Mouse (Mus musculus) ES-Bruce4 (cell line): ENCODE measurements at regions not wholly inside any gene's neighbourhood (a gene's known extent, or its start where the extent isn't known, plus 50 kb on each side); places are given as distances from the start of the nearest gene placed in this dataset.

Source experiments
- H3K27ac ChIP-seq: 2 replicates; pipeline ENCODE4 v1.5.1; 2012; ENCODE audit warnings: low read length, inconsistent platforms; ENCODE audit not compliant: insufficient read depth
- H3K27me3 ChIP-seq: 2 replicates; pipeline ENCODE4 v1.6.1; 2012; ENCODE audit warnings: mild to moderate bottlenecking, low read length, inconsistent platforms; ENCODE audit not compliant: control insufficient read depth, poor library complexity, insufficient read depth, severe bottlenecking
- H3K36me3 ChIP-seq: 2 replicates; pipeline ENCODE4 v1.6.1; 2012; ENCODE audit warnings: inconsistent platforms, mild to moderate bottlenecking, low read length, moderate library complexity; ENCODE audit not compliant: control insufficient read depth, poor library complexity, insufficient read depth, severe bottlenecking
- H3K4me1 ChIP-seq: one replicate; pipeline ENCODE4 v1.8.1; 2011; ENCODE audit warnings: low read length; ENCODE audit not compliant: control insufficient read depth, insufficient read depth
- H3K4me3 ChIP-seq: 2 replicates; pipeline ENCODE4 v1.5.1; 2011; ENCODE audit warnings: low read depth, mild to moderate bottlenecking, low read length
- H3K9ac ChIP-seq: 2 replicates; pipeline ENCODE4 v1.6.1; 2012; ENCODE audit warnings: low read depth, mild to moderate bottlenecking, inconsistent platforms; ENCODE audit not compliant: poor library complexity, severe bottlenecking
- H3K9me3 ChIP-seq: replicated peaks from 2 replicates; pipeline ENCODE4 v1.6.1; 2012; ENCODE audit warnings: mild to moderate bottlenecking, low read length, inconsistent platforms; ENCODE audit not compliant: control insufficient read depth, poor library complexity, insufficient read depth, severe bottlenecking
- CTCF ChIP-seq: IDR thresholded peaks from one replicate; pipeline ENCODE4 v1.8.1; 2011; ENCODE audit warnings: low read depth, low read length
- EP300 ChIP-seq: IDR thresholded peaks from 2 replicates; pipeline ENCODE4 v1.6.1; 2011; ENCODE audit warnings: low read depth, low read length; ENCODE audit not compliant: insufficient read depth
- POLR2A ChIP-seq: IDR thresholded peaks from one replicate; pipeline ENCODE4 v1.8.1; 2011; ENCODE audit warnings: low read length; ENCODE audit not compliant: insufficient read depth

- Histone ChIP-seq H3K4me1 (no peaks in the 10 kb centered on the region), H3K27ac (no peak overlapping the region)
These were observed 252.5 kb upstream of the Mad2l1 start for GRCm38 (mm10) chr6:66282566-66283115.

DNA sequence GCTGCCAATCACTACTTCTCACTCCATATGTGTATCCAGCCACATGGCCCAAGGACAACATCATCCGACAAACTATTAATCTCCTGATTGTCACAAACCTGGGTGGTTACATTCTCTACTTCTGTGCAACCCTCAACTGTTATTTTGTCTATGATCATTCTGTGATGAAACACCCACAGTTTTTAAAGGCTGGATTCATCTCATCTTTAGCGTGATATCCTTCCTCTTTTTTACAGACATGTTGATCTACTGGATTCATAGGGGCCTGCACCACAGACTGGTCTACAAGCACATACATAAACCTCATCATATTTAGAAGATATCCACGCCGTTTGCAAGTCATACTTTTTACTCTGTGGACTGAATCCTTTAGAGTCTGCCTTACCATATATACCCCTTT is 251.7 kb upstream of the Mad2l1 start:
- Histone ChIP-seq H3K4me1 (no peaks in the 10 kb centered on the region), H3K4me3 (no peak overlapping the region), H3K36me3 (no peaks in the 10 kb centered on the region), H3K9ac (no peak overlapping the region), H3K27me3 (no peaks in the 10 kb centered on the region), H3K27ac (no peak overlapping the region), H3K9me3 (no peaks in the 10 kb centered on the region)
- no peak for TF ChIP-seq CTCF
- no peak for TF ChIP-seq POLR2A
- TF ChIP-seq EP300: no peak

More at GRCm38 (mm10) chr6:66282566-66283115, 252.5 kb upstream of the Mad2l1 start:
- Histone ChIP-seq H3K4me3 (no peak overlapping the region), H3K27me3 (no peaks in the 10 kb centered on the region), H3K9ac (no peak overlapping the region), H3K36me3 (no peaks in the 10 kb centered on the region), H3K9me3 (no peaks in the 10 kb centered on the region)
- TF ChIP-seq EP300: no peak
- TF ChIP-seq POLR2A: no peak
- TF ChIP-seq CTCF: no peak

GRCm38 (mm10) chr6:66287607-66288006 is 247.6 kb upstream of the Mad2l1 start:
- no peak overlapping the region for H3K9ac ChIP-seq
- no peaks in the 10 kb centered on the region for H3K27me3 ChIP-seq
- H3K9me3 ChIP-seq: no peaks in the 10 kb centered on the region
- no peak overlapping the region for H3K27ac ChIP-seq
- TF ChIP-seq CTCF (no peak), EP300 (no peak), POLR2A (no peak)
- H3K4me1 ChIP-seq: no peaks in the 10 kb centered on the region
- no peaks in the 10 kb centered on the region for H3K36me3 ChIP-seq
- no peak overlapping the region for H3K4me3 ChIP-seq

GRCm38 (mm10) chr6:66289196-66289595 is 246.0 kb upstream of the Mad2l1 start:
- Histone ChIP-seq H3K4me1 (no peaks in the 10 kb centered on the region), H3K27ac (no peak overlapping the region), H3K36me3 (no peaks in the 10 kb centered on the region), H3K9ac (no peak overlapping the region), H3K4me3 (no peak overlapping the region), H3K9me3 (no peaks in the 10 kb centered on the region), H3K27me3 (no peaks in the 10 kb centered on the region)
- TF ChIP-seq EP300 (no peak), POLR2A (no peak), CTCF (no peak)

DNA sequence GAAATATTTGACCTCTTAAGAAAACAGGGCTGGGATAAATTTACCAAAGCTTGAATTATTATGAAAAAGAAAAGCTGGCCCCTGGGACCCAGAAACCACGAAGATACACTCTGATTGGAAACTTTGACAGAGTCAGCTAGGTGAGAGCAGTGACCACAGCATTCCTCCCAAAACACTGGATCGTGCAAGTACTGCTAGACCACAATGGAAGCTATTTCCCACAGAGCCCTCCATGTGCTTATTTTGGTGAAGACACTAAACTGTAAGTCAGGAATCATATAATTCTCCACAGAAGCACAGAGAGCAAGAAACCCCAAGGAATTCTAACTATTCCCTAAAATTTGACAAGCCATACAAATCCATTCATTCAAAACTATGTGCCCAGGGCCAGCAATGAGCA is 243.6 kb upstream of the Mad2l1 start:
- Histone ChIP-seq H3K36me3 (no peaks in the 10 kb centered on the region), H3K27ac (no peak overlapping the region), H3K9me3 (no peaks in the 10 kb centered on the region), H3K27me3 (no peaks in the 10 kb centered on the region), H3K9ac (no peak overlapping the region), H3K4me3 (no peak overlapping the region), H3K4me1 (no peaks in the 10 kb centered on the region)
- no peak for TF ChIP-seq CTCF

DNA sequence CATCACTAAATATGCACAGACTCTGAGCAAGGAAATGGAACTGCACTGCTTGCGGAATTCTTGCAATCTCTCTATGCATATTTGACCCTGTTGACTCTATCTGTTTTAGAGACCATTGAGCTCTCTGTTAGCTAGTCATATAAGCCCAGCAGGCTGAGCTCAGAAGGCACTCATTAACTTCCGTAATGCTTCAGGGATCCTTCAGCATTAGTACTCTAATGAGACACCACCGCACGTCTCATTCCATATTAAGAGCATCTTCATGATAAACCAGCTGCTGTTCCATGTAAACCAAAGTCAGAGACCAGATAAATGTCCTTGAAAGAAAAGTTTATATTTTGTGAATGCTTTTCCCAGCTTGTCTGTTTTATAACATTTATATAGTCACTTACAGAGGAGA is 237.1 kb upstream of the Mad2l1 start:
- Histone ChIP-seq H3K27me3 (no peaks in the 10 kb centered on the region), H3K9me3 (no peaks in the 10 kb centered on the region), H3K9ac (no peak overlapping the region), H3K27ac (no peak overlapping the region), H3K4me1 (no peaks in the 10 kb centered on the region), H3K36me3 (no peaks in the 10 kb centered on the region), H3K4me3 (no peak overlapping the region)
- TF ChIP-seq POLR2A (no peak), CTCF (no peak), EP300 (no peak)
